Mouse (Mus musculus): Measurements from ENCODE around the gene Kansl1l.
A peak's percentile ranks its signal among the peaks of the same experiment; 100 is the strongest.

The Kansl1l gene

GRCm38 (mm10) chr1:66817453-66817839 is at the start of gene Kansl1l:
Gene Kansl1l (minus strand): TSS chr1:66817562.
- DNase-seq = peak; percentile 96

GRCm38 (mm10) chr1:66865633-66866032 is 48.3 kb upstream of the Kansl1l start:
- no peak for DNase-seq

GRCm38 (mm10) chr1:66863741-66864495 is 46.6 kb upstream of the Kansl1l start:
- no peak for DNase-seq

GRCm38 (mm10) chr1:66862712-66863511 is 45.5 kb upstream of the Kansl1l start, which contains the start of gene Acadl:
Gene Acadl (minus strand): TSS chr1:66863277.
- DNase-seq = peak; percentile 92

GRCm38 (mm10) chr1:66861764-66862672 is 44.7 kb upstream of the Kansl1l start:
- DNase-seq = no peak

- peak; percentile 29 for DNase-seq
Measured at GRCm38 (mm10) chr1:66847506-66847905, 30.1 kb upstream of the Kansl1l start.

DNA sequence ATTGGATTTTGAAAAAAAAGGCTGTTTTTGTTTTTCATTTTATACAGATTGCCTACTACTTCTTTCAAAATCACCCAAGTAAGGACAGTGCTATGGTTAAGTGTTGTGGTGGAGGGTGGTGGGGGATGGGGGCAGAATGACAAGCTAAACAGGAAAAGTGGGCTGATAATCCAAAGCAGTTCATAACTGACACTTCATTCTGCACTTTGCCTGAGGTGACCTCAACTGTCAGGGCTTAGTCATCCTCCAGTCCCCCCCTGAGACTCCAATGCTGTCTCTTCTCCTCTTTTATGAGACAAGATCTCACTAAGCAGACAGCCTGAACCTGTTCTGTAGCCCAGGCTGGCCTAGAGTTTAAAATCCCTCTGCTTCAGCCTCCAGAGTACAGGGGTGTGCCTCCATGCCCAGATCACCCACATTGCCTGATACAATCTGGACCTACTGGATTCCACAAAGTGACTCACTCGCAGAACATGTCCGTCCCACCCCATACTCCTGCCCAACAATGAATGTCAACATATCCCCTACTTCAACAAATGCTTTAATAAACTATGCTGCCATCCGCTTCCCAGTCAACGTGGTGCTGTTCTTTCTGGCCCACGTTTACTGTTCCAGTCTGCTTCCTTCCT is 28.4 kb upstream of the Kansl1l start:
- peak; percentile 21 for DNase-seq

- no peak for DNase-seq
Measured at GRCm38 (mm10) chr1:66841938-66842337, 24.6 kb upstream of the Kansl1l start.

DNA sequence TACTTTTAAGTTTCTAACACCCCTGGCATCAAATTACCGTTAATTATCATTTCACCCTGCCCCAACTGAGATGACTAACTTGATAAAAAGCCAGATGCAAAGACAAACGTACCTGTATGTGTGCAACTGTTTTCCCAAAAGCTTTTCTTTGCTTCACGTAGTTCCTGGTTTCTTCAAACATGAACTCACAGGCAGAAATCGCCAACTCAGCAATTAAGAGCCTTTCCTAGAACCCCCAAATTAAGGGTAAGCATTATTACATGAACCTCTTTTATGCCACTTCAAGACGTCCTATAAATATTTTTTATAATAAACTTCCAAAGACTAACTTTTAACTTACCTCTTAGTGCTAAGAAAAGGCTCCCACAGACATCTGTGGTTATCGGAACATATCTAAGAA is 24.1 kb upstream of the Kansl1l start:
- DNase-seq = no peak

GRCm38 (mm10) chr1:66839755-66840438 is 22.5 kb upstream of the Kansl1l start:
- DNase-seq = peak; percentile 22

GRCm38 (mm10) chr1:66839135-66839534 is 21.8 kb upstream of the Kansl1l start:
- no peak for DNase-seq

GRCm38 (mm10) chr1:66838184-66839042 is 21.1 kb upstream of the Kansl1l start:
- DNase-seq = peak; percentile 91

DNA sequence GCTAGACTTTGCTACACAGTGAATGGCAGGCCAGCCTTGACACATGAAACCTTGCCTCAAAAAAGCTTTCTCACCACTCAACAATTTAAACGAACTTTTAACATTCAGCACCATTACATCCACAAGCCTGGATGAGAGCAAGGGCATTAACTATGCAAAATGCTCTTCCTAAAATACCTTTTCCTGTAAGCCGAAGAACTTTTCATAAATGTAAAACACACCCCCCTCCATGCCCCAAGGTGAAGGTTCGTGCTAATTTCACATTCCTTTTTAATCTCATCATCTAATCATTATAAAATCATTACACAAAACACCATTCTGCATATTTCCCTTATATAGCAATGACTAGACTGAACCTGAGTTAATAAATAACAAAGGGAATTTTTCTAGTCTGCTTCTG is 19.8 kb upstream of the Kansl1l start:
- DNase-seq = no peak

DNA sequence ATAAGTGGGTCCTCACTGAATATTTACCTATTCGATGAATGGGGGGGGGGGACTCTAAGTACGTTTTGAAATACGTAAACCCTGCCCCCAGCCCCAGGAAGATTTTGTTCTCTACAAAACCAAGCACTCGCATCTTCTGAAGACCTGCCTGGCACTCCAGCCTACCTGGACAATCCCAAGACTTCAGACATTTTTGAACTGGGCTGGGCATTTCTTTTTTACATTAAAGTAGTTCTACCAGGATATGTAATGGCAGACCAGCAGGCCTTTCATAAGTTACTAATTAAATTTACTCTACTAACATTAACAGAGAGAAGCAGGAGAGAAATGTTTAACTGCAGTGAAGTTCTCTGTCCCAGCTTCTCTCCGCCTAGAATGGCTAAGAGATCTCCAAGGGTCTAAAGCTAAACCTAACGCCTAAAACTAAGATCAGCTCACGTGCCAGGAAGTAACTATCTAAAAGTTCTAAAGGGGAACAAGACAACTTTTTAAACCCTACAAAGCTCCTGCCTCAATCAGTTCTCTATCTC is 15.3 kb upstream of the Kansl1l start:
- no peak for DNase-seq

DNA sequence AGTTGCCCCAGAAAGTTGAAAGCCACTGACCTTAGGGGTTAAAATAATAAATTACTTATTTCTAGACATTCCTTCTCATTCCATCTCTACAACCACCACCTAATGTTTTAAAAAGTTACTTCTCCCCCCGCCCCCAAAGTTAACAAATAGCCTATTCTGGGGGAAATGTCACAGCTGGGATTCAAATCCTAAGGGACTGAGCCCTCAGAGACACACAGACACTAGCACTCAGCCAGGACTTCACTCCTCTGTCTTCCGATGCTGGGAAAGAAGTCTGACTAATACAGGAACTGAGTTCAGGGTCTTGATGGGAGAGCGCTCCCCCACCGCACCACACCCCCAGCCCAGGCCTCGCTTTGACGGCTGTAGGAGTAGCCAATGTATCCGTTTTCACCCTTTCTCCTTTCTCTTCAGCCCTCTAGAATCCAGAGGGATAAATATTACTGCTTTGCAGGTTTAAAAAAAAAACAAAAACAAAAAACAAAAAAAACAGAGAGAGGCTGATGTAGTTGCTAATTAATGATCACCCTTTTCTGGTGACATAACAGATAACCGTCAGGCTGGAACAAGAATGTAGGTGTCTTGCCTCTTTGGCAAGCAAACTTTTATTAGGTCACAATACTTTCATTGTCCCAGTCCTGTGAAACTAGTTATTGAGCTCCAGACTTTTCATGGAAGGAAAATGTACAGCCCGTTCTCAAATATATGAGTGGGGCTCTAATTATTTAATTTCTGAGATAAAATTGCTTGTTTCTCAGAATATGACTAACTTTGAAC is 14.7 kb upstream of the Kansl1l start:
- DNase-seq = no peak

DNA sequence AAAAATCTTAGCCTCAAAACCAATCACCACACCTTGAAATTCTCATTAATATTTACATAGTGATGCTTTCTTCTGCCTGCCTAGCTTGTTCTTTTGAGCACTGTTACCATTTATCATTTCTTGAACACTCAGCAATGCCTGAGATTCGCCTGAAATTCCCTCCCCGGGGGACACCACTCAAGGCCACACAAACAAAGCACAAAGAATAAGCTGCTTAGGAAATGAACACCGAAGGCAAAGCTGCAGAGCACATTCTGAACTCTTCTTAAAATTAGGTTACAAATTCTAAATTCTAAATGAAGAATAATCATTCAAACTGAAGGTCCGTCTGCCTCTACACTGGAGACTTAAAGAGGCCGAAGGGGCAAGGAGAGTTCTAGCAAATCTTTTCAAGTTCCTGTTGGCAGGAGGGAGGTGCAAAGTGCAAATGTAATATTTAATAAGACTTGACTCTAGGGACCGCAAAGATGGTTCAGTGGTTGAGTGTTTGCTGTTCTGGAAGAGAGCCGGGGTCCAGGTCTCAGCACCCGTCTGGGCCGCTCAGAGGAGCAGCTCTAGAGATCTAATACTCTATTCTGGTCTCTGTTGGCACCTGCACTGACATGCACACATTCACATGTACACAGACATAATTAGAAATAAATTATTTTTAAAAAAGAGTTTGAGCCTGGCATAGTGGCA is 12.2 kb upstream of the Kansl1l start:
- no peak for DNase-seq

DNA sequence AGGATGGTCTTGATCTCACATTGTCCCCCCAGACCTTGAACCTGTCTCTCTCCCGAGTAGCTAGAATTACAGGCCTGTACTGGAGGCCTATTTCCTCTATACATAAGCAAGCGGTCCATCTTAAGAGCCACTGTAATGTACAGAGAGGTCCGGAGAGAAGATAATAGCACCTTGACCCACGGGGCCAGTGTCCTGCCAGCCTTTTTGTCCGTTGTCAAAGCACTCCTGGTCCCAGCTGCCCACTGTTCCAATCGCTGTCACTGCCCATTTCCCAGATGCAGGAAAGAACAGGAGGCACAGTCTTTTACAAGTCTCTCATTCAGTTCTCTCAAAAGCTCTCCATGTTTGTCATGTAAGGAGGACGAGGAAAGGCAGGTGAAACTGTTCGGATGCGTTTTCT is 4.6 kb upstream of the Kansl1l start:
- DNase-seq = no peak

DNA sequence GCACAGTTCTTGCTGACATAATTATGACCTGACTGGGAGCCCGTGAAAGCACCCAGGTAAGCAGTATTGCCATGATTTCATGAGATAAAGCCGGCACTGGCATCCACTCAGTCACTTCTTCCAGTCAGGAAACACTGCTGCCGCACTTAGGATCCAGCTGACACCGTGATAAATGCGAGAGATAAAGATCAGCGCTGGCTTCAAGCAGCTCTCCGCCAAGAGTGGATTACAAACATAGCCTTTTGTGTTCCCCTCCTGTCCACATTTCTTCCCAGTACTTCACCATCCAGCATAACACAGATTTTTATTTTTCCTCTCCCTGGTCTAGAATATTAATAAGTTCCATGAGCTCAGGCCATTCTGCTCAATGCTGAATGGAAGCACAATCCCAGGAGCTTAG is 2.9 kb upstream of the Kansl1l start:
- peak; percentile 34 for DNase-seq

DNA sequence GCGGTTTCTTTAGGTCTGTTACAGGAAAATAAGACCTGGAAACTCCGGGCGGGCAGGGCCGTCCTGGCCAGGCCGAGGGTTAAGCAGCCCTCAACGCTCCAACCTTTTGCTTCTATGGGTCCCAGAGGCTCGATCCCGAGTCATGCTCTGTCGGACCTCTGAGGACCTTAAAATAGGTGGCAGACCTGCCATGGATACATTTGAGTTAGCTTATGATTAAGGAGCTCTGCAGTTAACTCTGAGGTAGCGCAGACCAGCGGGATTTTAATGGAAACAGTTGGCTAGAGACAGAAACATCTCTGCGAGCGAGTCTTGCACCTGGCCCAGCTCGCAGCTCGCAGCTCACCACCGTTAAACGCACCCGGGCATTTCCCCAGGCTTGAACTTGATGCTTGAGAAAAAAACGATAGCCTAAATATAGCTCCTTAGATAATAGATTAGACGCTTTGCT is 528 bp upstream of the Kansl1l start:
- DNase-seq = no peak
